12 mouse cellular contexts compared by ENCODE assay signal in genomic region chr2:103615028-103615427, GRCm38 (mm10).
"Had no signal": no experiment of that assay in that cellular context is flagged by ENCODE, and none has a peak within 500 bp of the region (broad histone marks: within the 10 kb centered on the region; RNA-seq: fewer than 3 reads in every experiment).

No protein-coding gene starts in this region.

- DNase-seq: kidney, adult 8-10 months; kidney, postnatal 36 days; layer of hippocampus, adult 9-11 months; layer of hippocampus, postnatal 36 days; lung, embryonic 14.5 days; lung, postnatal 10 days; lung, postnatal 4 days; right cerebral cortex, adult 18-20 months; thymus, postnatal 4 days had no signal

- ATAC-seq: intestine, postnatal 0 days; liver, embryonic 12.5 days; midbrain, embryonic 16.5 days had no signal
